Mouse (Mus musculus) midbrain, embryonic 14.5 days (tissue): ENCODE data around the gene Rdh12. TPM values are rescaled to one million over a fixed set of nuclear protein-coding genes. Genes with fewer than 3 reads are reported as not detected.

Experiments used
- polyA plus RNA-seq: library from polyadenylated mRNA; unstranded; fragments of >200 nt; fragmentation: Nextera tagmentation; extraction: Ambion mirVana; gene quantifications from 2 replicates; pipeline ENCODE4 v1.2.1, GENCODE M21; 2014

The Rdh12 gene
- polyA plus RNA-seq, 1 experiment from 2014 or later: 0.86 TPM

Other genes starting within 250 kb of the Rdh12 start
- gene Tmem229b, start 201.3 kb upstream of the Rdh12 start, polyA plus RNA-seq: 54.4 and 62.1 TPM in 2 replicates
- 1.9 and 3.1 TPM in 2 replicates for gene Plekhh1, start 179.8 kb upstream of the Rdh12 start, polyA plus RNA-seq
- 17.3 and 22.2 TPM in 2 replicates for gene Pigh, start 119.3 kb upstream of the Rdh12 start, polyA plus RNA-seq
- gene Arg2, start 78.1 kb upstream of the Rdh12 start, polyA plus RNA-seq: 31.1 and 35.8 TPM in 2 replicates
- 158 and 174 TPM in 2 replicates for gene Vti1b, start 36.2 kb upstream of the Rdh12 start, polyA plus RNA-seq
- 27.7 and 31.6 TPM in 2 replicates for gene Rdh11, start 16.6 kb upstream of the Rdh12 start, polyA plus RNA-seq
- gene Zfyve26, start 87.4 kb downstream of the Rdh12 start, polyA plus RNA-seq: 9.2 and 13.7 TPM in 2 replicates
- gene Rad51b, start 88.4 kb downstream of the Rdh12 start, polyA plus RNA-seq: 1.6 TPM in 2 replicates